Mouse (Mus musculus) thymus, postnatal 10 days (tissue): ENCODE measurements at regions not wholly inside any gene's neighbourhood (a gene's known extent, or its start where the extent isn't known, plus 50 kb on each side); places are given as distances from the start of the nearest gene placed in this dataset.

Experiments
- DNase-seq, 2 experiments: peaks; one replicate each; pipeline ENCODE4 v3.0.0; 2021; ENCODE audit warnings: low spot score in 2 of 2

DNA sequence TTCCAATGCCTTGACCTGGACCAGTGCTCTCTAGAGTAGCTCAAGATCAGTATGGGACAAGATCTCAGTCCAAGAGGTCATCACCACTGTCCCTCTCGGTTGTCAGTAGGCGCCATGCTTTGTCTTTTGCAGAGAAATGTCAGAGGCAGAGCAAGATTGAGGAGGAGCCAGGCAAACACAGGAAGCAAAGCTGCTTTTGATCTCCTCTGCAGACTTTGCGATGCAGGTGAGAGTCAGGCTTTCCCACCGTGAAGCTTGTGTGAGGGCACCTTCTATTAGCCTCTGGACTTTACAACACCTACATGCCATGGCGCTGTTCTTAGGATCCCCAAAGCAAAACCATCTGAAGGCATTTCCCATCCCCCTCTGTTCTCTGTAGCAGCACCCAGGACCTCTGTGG, 68.0 kb upstream of the Ppm1b start:
- peak; percentile 13 to 26 for DNase-seq

DNA sequence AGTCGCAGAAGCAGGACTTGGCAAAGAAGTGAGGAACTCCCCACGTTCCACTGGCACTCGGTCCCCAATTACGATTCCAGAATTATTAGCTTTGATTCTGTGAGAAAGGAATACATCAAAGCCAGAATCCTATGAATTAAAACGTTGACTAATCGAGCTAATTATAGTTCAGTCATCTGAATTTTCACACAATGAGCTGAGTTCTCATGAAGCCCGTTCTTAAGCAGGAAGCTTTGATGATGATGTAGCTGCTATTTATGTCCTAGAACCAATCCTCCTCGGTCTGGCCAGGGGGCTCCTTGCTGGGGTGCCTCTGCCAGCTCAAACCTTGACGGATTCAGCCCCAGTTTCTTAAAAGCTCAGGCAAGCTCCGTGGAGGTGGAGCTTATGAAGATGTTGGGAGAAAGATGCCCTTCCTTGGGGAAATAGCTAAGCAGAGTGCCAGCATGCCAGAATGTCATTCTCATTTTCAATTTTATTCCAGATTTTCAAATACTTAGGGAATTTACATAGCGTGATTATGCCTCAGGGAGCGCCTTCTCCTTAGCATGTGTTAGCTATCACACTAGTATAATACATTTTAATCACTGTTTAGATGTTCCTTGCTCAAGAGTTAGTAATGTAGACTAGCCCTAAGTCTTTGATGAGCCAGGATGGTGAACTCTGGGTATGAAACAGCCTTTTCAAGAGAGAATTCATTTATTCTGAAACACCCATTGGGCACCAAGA, 65.5 kb upstream of the Ppm1b start:
- no peak for DNase-seq

DNA sequence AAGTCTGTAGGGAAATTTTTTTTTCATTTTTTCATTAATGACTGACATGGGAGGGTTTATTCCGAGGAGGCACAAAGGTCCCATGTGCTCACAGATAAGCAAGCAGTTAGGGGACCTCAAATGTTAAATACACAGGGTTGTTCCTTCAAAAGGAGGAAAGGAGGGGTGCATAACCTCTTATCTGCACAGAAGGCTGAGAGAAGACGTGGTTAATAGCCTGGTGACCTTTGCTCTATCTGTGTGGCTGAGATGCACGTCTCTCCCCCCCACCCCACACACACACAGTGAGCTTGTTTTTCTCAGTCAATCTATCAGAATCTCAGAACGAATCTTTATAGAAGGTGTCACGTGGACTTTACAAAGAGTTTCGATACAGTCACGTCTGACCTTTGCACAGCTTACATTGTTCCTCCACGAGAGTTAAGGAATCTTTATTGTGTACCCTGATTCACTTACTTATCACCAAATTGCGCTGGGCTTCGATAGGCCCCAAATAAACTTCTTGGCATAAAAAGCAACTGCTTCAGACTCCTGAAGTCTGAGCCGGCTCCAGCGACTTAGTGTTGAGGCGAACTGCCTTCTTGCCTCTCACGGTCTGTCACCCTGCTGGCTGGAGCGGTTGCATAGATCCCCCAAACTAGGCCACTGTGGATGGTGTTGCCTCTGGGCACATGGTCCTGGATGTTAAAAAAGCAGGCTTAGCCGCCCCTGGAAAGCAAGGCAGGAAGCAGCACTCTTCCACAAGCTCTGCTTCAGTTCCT, 63.1 kb upstream of the Ppm1b start:
- no peak for DNase-seq

DNA sequence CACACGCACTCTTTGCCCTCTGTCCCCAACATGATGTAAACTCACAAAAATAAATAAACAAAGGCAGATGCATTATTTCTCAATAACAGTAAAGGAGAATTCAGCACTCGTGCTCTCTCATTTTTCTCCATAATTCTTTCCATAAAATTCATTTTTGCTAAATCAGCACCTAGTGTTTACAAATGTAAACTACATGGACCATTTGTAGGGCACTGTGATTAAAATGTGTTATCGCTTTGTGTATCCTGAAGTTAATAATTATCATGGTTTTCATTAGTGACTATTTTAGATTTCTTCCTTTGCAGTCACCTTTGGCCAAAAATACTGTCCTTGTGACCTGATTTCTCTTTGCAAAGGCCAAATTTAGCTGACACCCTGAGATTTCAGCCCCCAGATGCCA, 61.0 kb upstream of the Ppm1b start:
- DNase-seq: no peak

DNA sequence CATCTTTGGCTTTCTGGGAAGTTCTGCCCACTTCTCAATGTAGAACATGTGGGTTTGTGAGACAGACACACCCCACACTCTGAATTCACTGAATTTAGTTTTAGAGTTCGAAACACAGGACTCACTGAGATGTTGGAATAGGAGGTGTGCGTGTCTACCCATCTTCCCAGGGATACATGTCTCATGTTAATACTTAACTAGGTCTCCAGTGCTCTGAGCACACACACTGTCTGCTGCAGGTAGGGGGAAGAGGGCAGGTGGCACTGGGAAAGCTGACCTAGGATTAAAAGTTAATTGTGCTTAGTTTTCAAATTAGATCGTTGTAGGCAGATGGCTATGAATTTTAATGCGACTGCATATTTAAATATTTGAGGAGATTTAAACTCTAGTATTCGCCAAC, 60.0 kb upstream of the Ppm1b start:
- no peak for DNase-seq

DNA sequence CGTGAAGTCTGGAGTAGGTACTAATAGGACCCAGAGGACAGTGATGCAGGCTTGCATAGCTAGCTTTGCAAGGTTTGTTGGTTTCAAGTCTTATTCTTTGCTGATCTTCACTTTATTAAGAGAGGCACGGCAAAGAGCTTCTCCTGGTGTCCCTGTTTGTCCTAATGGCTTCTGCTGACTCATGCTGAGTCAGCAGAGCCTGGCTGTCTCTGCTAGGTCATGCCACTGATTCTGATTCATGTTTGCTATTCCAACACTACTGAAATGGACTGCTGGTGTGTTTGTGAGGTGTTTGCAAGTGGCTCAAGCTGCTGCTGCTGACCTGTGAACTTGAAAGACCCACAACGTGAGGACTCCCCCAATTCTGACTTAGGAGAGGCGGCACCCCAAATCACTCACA, 58.1 kb upstream of the Ppm1b start:
- no peak for DNase-seq

DNA sequence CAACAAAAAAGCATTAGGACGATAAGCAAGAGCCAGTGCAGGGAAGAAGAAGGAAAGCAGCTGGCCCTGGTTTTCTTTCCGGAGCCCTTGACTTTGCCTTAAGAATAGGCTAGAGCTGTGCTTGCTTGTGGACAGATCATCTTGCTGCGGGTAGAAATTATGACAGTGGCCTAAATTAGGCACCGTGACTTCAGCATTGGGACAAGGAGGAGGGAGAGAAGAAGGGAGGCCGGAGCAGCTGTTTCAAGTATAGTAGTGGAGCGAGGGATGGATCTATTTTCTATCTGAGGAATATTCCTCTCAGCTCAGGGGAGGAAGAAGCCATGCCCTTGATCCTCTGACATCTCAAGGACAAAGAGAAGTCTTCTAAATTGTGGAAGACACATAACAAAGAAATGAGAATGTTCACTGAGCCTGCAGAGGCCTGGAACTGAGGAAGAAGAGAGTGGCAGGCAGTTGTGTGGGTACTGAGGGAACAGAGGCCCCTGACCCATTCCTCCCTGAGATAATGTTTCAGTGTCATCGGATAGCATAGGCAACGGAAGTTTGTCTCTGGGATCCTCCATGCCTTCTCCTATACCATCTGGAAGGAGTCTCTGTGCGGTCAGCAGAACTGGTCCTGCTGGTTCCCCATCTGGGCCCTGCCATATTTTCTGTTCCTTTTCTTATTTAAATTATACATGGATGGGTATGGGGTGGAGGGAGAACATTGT, 52.8 kb upstream of the Ppm1b start:
- DNase-seq: no peak
